Mouse (Mus musculus) cerebellum, adult 2 months (tissue): ENCODE results near the gene Dock4.

Experiments used
- CTCF ChIP-seq: fragments of 200-500 bp; IDR thresholded peaks from 2 replicates; pipeline ENCODE4 v1.5.1; 2011; ENCODE audit warnings: low read depth, mild to moderate bottlenecking, control low read depth, low read length, moderate library complexity, borderline replicate concordance; ENCODE audit not compliant: insufficient read depth
- POLR2A ChIP-seq: fragments of 200-500 bp; IDR thresholded peaks from 2 replicates; pipeline ENCODE4 v1.6.1; 2011; ENCODE audit warnings: low read length, control low read depth, borderline replicate concordance; ENCODE audit not compliant: insufficient read depth

DNA sequence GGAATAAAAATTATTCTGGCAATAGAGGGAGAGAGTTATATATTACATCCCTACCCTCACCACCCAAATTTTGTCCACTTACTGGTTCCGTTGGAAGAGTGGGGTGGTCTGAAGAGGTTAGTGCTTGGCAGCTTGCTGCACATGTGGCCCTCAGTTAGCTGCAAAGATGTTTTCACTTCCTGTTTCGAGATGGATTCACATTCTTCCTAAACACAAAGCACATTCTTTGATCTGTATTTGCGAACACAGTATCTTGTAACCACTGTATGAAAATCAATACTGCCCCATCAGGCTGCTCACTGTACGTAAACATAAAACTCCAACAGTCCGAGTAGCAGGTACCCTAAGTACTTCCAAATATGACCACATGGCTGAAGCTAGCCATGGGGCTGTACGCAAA lies 335.8 kb downstream of the Dock4 start:
- no peak for TF ChIP-seq CTCF
- no peak for TF ChIP-seq POLR2A
